Mouse (Mus musculus): ENCODE results near the gene Tdrd3.
A peak's percentile ranks its signal among the peaks of the same experiment; 100 is the strongest.

Gene Tdrd3

GRCm38 (mm10) chr14:87415808-87416721, at the start of gene Tdrd3:
TSS of gene Tdrd3 (plus strand) at chr14:87416639.
- DNase-seq = peak; percentile 95

- DNase-seq = no peak
Measured at GRCm38 (mm10) chr14:87367169-87367568, 49.3 kb upstream of the Tdrd3 start.

- no peak for DNase-seq
Measured at GRCm38 (mm10) chr14:87383041-87383440, 33.4 kb upstream of the Tdrd3 start.

GRCm38 (mm10) chr14:87384288-87385268, 31.9 kb upstream of the Tdrd3 start:
- DNase-seq = no peak

GRCm38 (mm10) chr14:87393096-87393495, 23.3 kb upstream of the Tdrd3 start:
- no peak for DNase-seq

- no peak for DNase-seq
Measured at GRCm38 (mm10) chr14:87396643-87397042, 19.8 kb upstream of the Tdrd3 start.

- DNase-seq = no peak
Measured at GRCm38 (mm10) chr14:87415486-87415807, 992 bp upstream of the Tdrd3 start.

- no peak for DNase-seq
Measured at GRCm38 (mm10) chr14:87416755-87417690, 584 bp downstream of the Tdrd3 start.

- DNase-seq = no peak
Measured at GRCm38 (mm10) chr14:87417691-87418070, 1.2 kb downstream of the Tdrd3 start.

- DNase-seq = no peak
Measured at GRCm38 (mm10) chr14:87419740-87420139, 3.3 kb downstream of the Tdrd3 start.

GRCm38 (mm10) chr14:87420576-87420975, 4.1 kb downstream of the Tdrd3 start:
- no peak for DNase-seq

- DNase-seq = no peak
Measured at GRCm38 (mm10) chr14:87422432-87422831, 6.0 kb downstream of the Tdrd3 start.

- no peak for DNase-seq
Measured at GRCm38 (mm10) chr14:87426297-87426922, 10.0 kb downstream of the Tdrd3 start.

- no peak for DNase-seq
Measured at GRCm38 (mm10) chr14:87427032-87427431, 10.6 kb downstream of the Tdrd3 start.

GRCm38 (mm10) chr14:87427659-87428289, 11.3 kb downstream of the Tdrd3 start:
- DNase-seq = no peak

GRCm38 (mm10) chr14:87433390-87433915, 17.0 kb downstream of the Tdrd3 start:
- no peak for DNase-seq

- DNase-seq = no peak
Measured at GRCm38 (mm10) chr14:87435382-87435781, 18.9 kb downstream of the Tdrd3 start.

GRCm38 (mm10) chr14:87439721-87440120, 23.3 kb downstream of the Tdrd3 start:
- DNase-seq = no peak

- DNase-seq = no peak
Measured at GRCm38 (mm10) chr14:87446331-87446913, 30.0 kb downstream of the Tdrd3 start.

GRCm38 (mm10) chr14:87451645-87452443, 35.4 kb downstream of the Tdrd3 start:
- peak; percentile 39 for DNase-seq
